Mouse (Mus musculus) fat pad, adult 2 months (tissue): ENCODE data around the gene Pcnp.
"Not testable (repeated sequence)": the region's sequence is repeated elsewhere in the genome, so short reads cannot be mapped to it uniquely, and the experiment has no call there.

Experiments used
- DNase-seq: peaks from one replicate; pipeline ENCODE4 v3.0.0-alpha.2; 2011; ENCODE audit warnings: low read depth, low spot score; ENCODE audit errors: extremely low read depth

The Pcnp gene

GRCm38 (mm10) chr16:56029661-56030082, at the start of gene Pcnp:
TSS of gene Pcnp (minus strand) at chr16:56029739.
- DNase-seq, result peak; percentile 58

- DNase-seq, result no peak
Measured at GRCm38 (mm10) chr16:56076121-56076869, 46.8 kb upstream of the Pcnp start.

GRCm38 (mm10) chr16:56075222-56076111, 45.9 kb upstream of the Pcnp start:
- no peak for DNase-seq

GRCm38 (mm10) chr16:56074565-56074964, 45.0 kb upstream of the Pcnp start:
- DNase-seq, result no peak

GRCm38 (mm10) chr16:56074122-56074521, 44.6 kb upstream of the Pcnp start:
- DNase-seq, result no peak

- not testable (repeated sequence) for DNase-seq
Measured at GRCm38 (mm10) chr16:56073150-56073549, 43.6 kb upstream of the Pcnp start.

GRCm38 (mm10) chr16:56072533-56072932, 43.0 kb upstream of the Pcnp start:
- DNase-seq, result no peak

- no peak for DNase-seq
Measured at GRCm38 (mm10) chr16:56071317-56072232, 42.0 kb upstream of the Pcnp start.

GRCm38 (mm10) chr16:56068523-56069070, 39.1 kb upstream of the Pcnp start:
- DNase-seq, result no peak

- no peak for DNase-seq
Measured at GRCm38 (mm10) chr16:56066113-56066512, 36.6 kb upstream of the Pcnp start.

GRCm38 (mm10) chr16:56064334-56064990, 34.9 kb upstream of the Pcnp start:
- no peak for DNase-seq

GRCm38 (mm10) chr16:56062981-56063380, 33.4 kb upstream of the Pcnp start:
- DNase-seq, result no peak

- no peak for DNase-seq
Measured at GRCm38 (mm10) chr16:56061995-56062594, 32.6 kb upstream of the Pcnp start.

GRCm38 (mm10) chr16:56058151-56058550, 28.6 kb upstream of the Pcnp start:
- no peak for DNase-seq

- no peak for DNase-seq
Measured at GRCm38 (mm10) chr16:56056944-56057590, 27.5 kb upstream of the Pcnp start.

- no peak for DNase-seq
Measured at GRCm38 (mm10) chr16:56055911-56056310, 26.4 kb upstream of the Pcnp start.

- not testable (repeated sequence) for DNase-seq
Measured at GRCm38 (mm10) chr16:56048038-56048437, 18.5 kb upstream of the Pcnp start, which contains the start of gene Senp7. TSS of gene Senp7 (plus strand) at chr16:56048338.

- DNase-seq, result no peak
Measured at GRCm38 (mm10) chr16:56038090-56038489, 8.6 kb upstream of the Pcnp start.
